Mouse (Mus musculus) ovary, postnatal 36 days (tissue): ENCODE data around the gene Cadm2.

Source experiments
- DNase-seq: peaks from one replicate; pipeline ENCODE4 v3.0.0; 2022; ENCODE audit warnings: low spot score, mixed read lengths

Cadm2 gene

DNA sequence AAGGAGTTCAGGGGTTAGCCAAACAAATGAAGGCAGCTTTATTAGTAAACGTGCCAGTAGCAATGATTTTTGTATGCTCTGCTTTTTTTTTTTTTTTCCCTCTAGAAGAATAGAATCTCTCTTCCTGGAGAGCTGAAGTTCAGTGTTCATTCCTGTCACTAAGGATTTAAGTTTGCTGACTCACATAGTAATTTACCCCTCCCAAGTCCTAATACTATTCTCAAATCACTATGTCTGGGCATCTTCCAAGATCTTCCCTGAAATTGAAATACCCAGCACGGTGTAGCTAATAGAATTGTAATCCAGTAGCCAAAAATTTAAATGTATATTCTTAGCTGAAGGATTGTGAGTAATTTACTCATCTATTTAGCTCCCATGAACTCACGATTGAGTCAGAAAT, 914.2 kb downstream of the Cadm2 start:
- DNase-seq: no peak

- DNase-seq: no peak
These were observed 925.9 kb downstream of the Cadm2 start for GRCm38 (mm10) chr16:66694783-66695182.

DNA sequence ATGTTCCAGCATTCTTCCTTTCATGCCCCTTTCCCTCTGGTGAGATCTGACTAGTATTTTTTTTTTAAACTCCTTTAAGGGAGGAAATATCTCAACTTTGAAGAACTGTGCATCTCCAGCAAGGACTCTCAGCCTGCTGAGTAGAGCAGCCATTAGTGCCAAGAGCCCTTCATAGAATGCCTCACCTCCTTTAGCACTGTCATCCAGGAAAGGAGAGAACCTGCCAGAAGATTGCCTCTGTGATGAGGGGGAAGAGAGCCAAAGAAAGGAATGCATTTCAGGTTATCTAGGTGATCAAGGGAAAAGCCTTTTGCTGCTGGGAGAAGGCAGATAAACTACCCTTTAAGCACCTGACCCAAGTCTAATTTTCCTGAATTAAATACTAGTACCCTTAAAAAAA, 943.5 kb downstream of the Cadm2 start:
- DNase-seq: no peak

DNA sequence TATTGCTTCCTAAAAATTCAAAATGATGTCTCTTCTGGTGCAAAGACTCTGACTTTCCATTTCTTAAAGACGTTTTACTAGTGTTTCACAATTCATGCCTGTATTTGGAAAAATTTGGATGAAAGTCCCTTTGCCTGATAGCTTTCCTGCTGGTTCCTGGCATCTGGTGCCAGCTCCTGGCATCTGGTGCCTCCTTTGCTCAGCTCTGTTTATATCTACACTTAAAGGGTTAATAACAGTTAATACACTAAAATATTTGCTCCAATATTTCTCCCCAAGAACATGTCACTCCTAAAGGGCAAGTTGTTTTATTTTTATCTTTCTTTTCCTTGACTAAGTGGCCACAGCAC, 969.7 kb downstream of the Cadm2 start:
- no peak for DNase-seq

GRCm38 (mm10) chr16:66650348-66651012, 970.2 kb downstream of the Cadm2 start:
- no peak for DNase-seq

- no peak for DNase-seq
These were observed 972.9 kb downstream of the Cadm2 start for GRCm38 (mm10) chr16:66647798-66648197.

GRCm38 (mm10) chr16:66643606-66644005, 977.1 kb downstream of the Cadm2 start:
- no peak for DNase-seq

GRCm38 (mm10) chr16:66627527-66627926, 993.2 kb downstream of the Cadm2 start:
- no peak for DNase-seq

DNA sequence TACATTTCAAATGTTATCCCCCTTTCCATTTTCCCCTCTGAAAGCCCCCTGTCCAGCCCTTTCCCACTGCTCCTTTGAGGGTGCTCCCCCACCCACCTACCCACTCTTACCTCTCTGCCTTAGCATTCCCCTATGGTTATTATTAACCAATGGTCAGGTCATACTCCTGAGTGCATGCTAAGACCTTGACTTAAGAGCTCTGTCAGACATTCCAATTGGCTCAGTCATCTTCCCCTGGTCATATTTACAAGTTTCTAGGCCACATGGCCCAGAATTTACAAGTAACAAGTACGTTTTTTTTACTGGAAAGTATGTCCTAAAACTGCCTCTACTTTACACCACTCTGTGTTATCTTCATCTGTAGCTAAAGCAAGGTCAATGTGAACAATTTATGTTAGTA, 998.3 kb downstream of the Cadm2 start:
- DNase-seq: no peak

GRCm38 (mm10) chr16:66612624-66613023, 1008.1 kb downstream of the Cadm2 start:
- no peak for DNase-seq
